Comparison of ENCODE assay signal across 9 mouse cellular contexts in the genomic region with DNA sequence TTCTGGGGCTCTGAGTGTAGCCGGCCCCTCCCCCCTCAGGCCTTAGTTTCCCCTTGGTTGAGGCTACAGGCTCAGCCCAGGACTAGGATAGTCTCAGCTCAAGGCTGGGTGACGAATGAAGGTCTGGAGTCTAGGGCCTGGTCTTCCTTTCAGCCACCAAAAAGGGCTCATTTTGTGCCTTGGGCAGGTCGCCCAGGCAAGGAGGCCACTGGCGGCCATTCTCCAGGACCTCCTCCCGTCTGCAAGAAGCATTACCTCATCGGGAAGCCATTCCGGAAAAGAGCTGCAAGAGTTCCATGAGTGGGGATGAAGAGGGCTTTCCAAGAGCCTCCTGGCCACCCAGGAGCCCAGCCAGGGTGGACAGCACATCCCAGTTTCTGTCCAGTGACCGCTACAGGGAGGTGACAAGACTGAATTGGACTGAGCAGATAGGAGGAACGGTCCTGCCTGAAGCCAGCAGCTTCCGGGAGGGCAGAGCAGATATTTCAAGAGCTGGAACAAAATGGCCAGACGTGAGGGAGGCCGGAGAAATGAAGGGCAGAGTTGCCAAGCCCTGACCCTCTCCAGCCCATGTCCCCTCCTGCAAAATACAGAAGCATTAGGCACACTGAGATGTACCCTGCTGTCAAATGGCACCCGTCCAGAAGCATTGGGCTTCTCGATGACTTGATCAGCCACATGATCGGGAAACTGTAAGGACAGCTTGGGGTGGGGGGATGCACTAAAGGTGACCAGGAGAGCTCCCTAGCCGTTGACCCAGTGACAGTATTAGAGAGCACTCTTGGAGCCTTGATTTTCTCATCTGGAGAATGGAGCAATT. TPM values are rescaled to one million over a fixed set of nuclear protein-coding genes. Genes with fewer than 3 reads are reported as not detected.
A peak's percentile ranks its signal among the peaks of the same experiment; 100 is the strongest.
DNase-seq lines count a peak whose midpoint lies in the region; ATAC-seq and TF ChIP-seq lines count a peak whose summit lies in the region.
"Had no signal": no experiment of that assay in that cellular context is flagged by ENCODE, and none has a peak within 500 bp of the region (broad histone marks: within the 10 kb centered on the region; RNA-seq: fewer than 3 reads in every experiment).

No protein-coding gene starts in this region.

- DNase-seq in forebrain, embryonic 10.5 days (ENCODE audit: extremely low spot score, low spot score) = no peak
- peak; percentile 86 for DNase-seq in 3134 (ENCODE audit: extremely low read depth, insufficient read length, low spot score)
- DNase-seq in intestine, embryonic 14.5 days (ENCODE audit: low spot score) = no peak
- peak; percentile 61 for DNase-seq in lung, embryonic 14.5 days
- DNase-seq in frontal cortex, postnatal 25 days (ENCODE audit: low spot score in 2 of 2) = no peak
- no peak for DNase-seq in thymus, postnatal 4 days

- peaks cover 23% of the 10 kb centered on the region for H3K27me3 ChIP-seq in forebrain, embryonic 13.5 days
- H3K27me3 ChIP-seq in forebrain, embryonic 10.5 days (ENCODE audit: poor library complexity, severe bottlenecking) = peaks cover 69% of the 10 kb centered on the region
- H3K27me3 ChIP-seq in intestine, embryonic 14.5 days (replicated peaks; ENCODE audit: control insufficient read depth, insufficient read depth, low read length) = peaks cover 14% of the 10 kb centered on the region
- 0 out of 2 replicates have a peak, but pooled peaks cover 3% of the 10 kb centered on the region for H3K27me3 ChIP-seq in lung, embryonic 14.5 days (ENCODE audit: insufficient read depth, low read length)

- ATAC-seq in forebrain, embryonic 13.5 days = no peak
- no peak for ATAC-seq in intestine, embryonic 14.5 days (replicated peaks; ENCODE audit: low FRiP score, low TSS enrichment, low read depth)
- no peak for ATAC-seq in lung, embryonic 14.5 days (ENCODE audit: insufficient read depth)

- H3K27ac ChIP-seq in forebrain, embryonic 13.5 days = peak overlapping the region; percentile 69
- H3K27ac ChIP-seq in forebrain, embryonic 10.5 days = no peak overlapping the region
- H3K27ac ChIP-seq in embryonic fibroblast, embryonic 13.5 days (ENCODE audit: insufficient read depth, low read length) = peak overlapping the region; percentile 58; the same call in 1 of the 2 replicates
- H3K27ac ChIP-seq in intestine, embryonic 14.5 days (ENCODE audit: low read depth) = peak overlapping the region; percentile 71; the same call in 1 of the 2 replicates
- peak overlapping the region; percentile 96 for H3K27ac ChIP-seq in lung, embryonic 14.5 days (ENCODE audit: low read depth)
- H3K27ac ChIP-seq: liver, embryonic 14.5 days had no signal

- no peak overlapping the region for H3K4me3 ChIP-seq in forebrain, embryonic 13.5 days
- H3K4me3 ChIP-seq in forebrain, embryonic 10.5 days = no peak overlapping the region
- H3K4me3 ChIP-seq in embryonic fibroblast, embryonic 13.5 days (ENCODE audit: insufficient read depth, low read length) = no peak overlapping the region
- H3K4me3 ChIP-seq in intestine, embryonic 14.5 days (ENCODE audit: low read depth, low read length) = no peak overlapping the region
- no peak overlapping the region for H3K4me3 ChIP-seq in lung, embryonic 14.5 days (ENCODE audit: low read depth, low read length)

- no peak overlapping the region for H3K4me2 ChIP-seq in forebrain, embryonic 13.5 days
- no peak overlapping the region for H3K4me2 ChIP-seq in intestine, embryonic 14.5 days (ENCODE audit: low read length)
- no peak overlapping the region for H3K4me2 ChIP-seq in lung, embryonic 14.5 days

- no peak for TF ChIP-seq CTCF in embryonic fibroblast, embryonic 13.5 days (IDR thresholded peaks at IDR 0.05; ENCODE audit: borderline replicate concordance, insufficient read depth, low read length)
- TF ChIP-seq CTCF in lung, embryonic 14.5 days (IDR thresholded peaks at IDR 0.05; ENCODE audit: low read depth) = no peak

- H3K9me3 ChIP-seq in forebrain, embryonic 13.5 days (replicated peaks) = no peaks in the 10 kb centered on the region
- H3K9me3 ChIP-seq in forebrain, embryonic 10.5 days = peaks cover 4% of the 10 kb centered on the region; the same call in 1 of the 2 replicates
- H3K9me3 ChIP-seq in intestine, embryonic 14.5 days (ENCODE audit: control insufficient read depth, low read length) = no peaks in the 10 kb centered on the region
- no peaks in the 10 kb centered on the region for H3K9me3 ChIP-seq in lung, embryonic 14.5 days (ENCODE audit: low read depth, low read length)

- whole genome bisulfite sequencing in forebrain, embryonic 13.5 days = 73% methylated on average over 16 of the region's 16 CpGs
- 84% methylated on average over 16 of the region's 16 CpGs for WGBS in forebrain, embryonic 10.5 days
- 75% methylated on average over 16 of the region's 16 CpGs for WGBS in intestine, embryonic 14.5 days
- 54% methylated on average over 16 of the region's 16 CpGs for WGBS in lung, embryonic 14.5 days

- no peak overlapping the region for H3K9ac ChIP-seq in forebrain, embryonic 13.5 days
- H3K9ac ChIP-seq in intestine, embryonic 14.5 days (ENCODE audit: low read length) = no peak overlapping the region
- H3K9ac ChIP-seq in lung, embryonic 14.5 days = no peak overlapping the region
- H3K9ac ChIP-seq: liver, embryonic 14.5 days had no signal

- H3K36me3 ChIP-seq in forebrain, embryonic 13.5 days (ENCODE audit: poor library complexity, severe bottlenecking) = no peaks in the 10 kb centered on the region
- H3K36me3 ChIP-seq in forebrain, embryonic 10.5 days (replicated peaks) = no peaks in the 10 kb centered on the region
- H3K36me3 ChIP-seq in intestine, embryonic 14.5 days (ENCODE audit: control insufficient read depth, insufficient read depth, low read length) = no peaks in the 10 kb centered on the region
- no peaks in the 10 kb centered on the region for H3K36me3 ChIP-seq in lung, embryonic 14.5 days (ENCODE audit: insufficient read depth)

- peaks cover 35% of the 10 kb centered on the region for H3K4me1 ChIP-seq in forebrain, embryonic 13.5 days
- peaks cover 12% of the 10 kb centered on the region; the same call in 1 of the 2 replicates for H3K4me1 ChIP-seq in forebrain, embryonic 10.5 days
- H3K4me1 ChIP-seq in embryonic fibroblast, embryonic 13.5 days (ENCODE audit: control insufficient read depth, insufficient read depth, low read length) = no peaks in the 10 kb centered on the region
- peaks cover 19% of the 10 kb centered on the region for H3K4me1 ChIP-seq in intestine, embryonic 14.5 days (replicated peaks; ENCODE audit: control insufficient read depth, insufficient read depth, low read length)
- peaks cover 16% of the 10 kb centered on the region for H3K4me1 ChIP-seq in lung, embryonic 14.5 days (ENCODE audit: insufficient read depth)

- no peak for TF ChIP-seq POLR2A in embryonic fibroblast, embryonic 13.5 days (IDR thresholded peaks at IDR 0.05; ENCODE audit: low read depth, low read length)

RNA-seq across cellular contexts. Expression of gene Wnt7b, which starts 29.6 kb away (rescaled TPM):
- 84.0 and 92.2 TPM in 2 replicates for polyA plus RNA-seq in forebrain, embryonic 13.5 days (2015; fragmentation: Nextera tagmentation; extraction: Ambion mirVana)
- 126 and 134 TPM in 2 replicates for polyA plus RNA-seq in forebrain, embryonic 10.5 days (2016; fragmentation: Nextera tagmentation; extraction: Ambion mirVana)
- polyA plus RNA-seq in embryonic fibroblast, embryonic 13.5 days (2011; ENCODE audit: insufficient read length, low read depth, missing spikeins) = not detected in 2 replicates
- 0.42 and 2.2 TPM in 2 replicates for polyA plus RNA-seq in intestine, embryonic 14.5 days (2014; fragmentation: Nextera tagmentation; extraction: Ambion mirVana)
- 65.7 and 77.0 TPM in 2 replicates for polyA plus RNA-seq in lung, embryonic 14.5 days (2014; fragmentation: Nextera tagmentation; extraction: Ambion mirVana)

Comparison
In these comparisons a context has a peak if more than half of its experiments do, and no peak if none do; other contexts are left out.
1. DNase-seq: peak in 3134 (single experiment) and lung, embryonic 14.5 days (single experiment); none in forebrain, embryonic 10.5 days (single experiment), intestine, embryonic 14.5 days (single experiment), frontal cortex, postnatal 25 days (0 of 2) and thymus, postnatal 4 days (single experiment).
2. RNA of gene Wnt7b, which starts 29.6 kb away (polyA plus RNA-seq): 126 to 134 TPM in forebrain, embryonic 10.5 days, 84.0 to 92.2 TPM in forebrain, embryonic 13.5 days and 65.7 to 77.0 TPM in lung, embryonic 14.5 days; 0.42 to 2.2 TPM in intestine, embryonic 14.5 days and not detected in embryonic fibroblast, embryonic 13.5 days; every median in the first group is over 10 times any median in the second.